17 mouse cellular contexts compared by ENCODE assay signal in the genomic region with DNA sequence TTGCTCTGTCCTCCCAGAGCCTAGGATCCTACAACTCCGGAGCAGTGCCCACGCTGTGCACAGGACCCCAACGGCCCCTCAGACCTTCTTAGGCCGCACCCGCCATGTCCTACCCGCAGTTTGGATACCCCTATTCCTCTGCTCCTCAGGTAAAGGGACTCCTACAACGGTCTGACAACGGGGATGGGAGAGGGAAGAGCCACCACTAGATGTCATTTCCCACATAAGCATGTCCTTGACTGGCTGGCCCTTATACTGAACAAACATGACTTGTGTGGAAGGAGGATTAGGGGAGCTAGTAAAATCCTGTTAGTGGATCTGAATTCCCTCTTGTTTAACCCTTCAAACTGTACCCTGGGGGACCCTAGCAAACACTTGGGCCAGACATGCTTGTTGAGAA. TPM values are rescaled to one million over a fixed set of nuclear protein-coding genes. Genes with fewer than 3 reads are reported as not detected.
A peak's percentile ranks its signal among the peaks of the same experiment; 100 is the strongest.
DNase-seq lines count a peak whose midpoint lies in the region; ATAC-seq lines count a peak whose summit lies in the region.
"Had no signal": no experiment of that assay in that cellular context is flagged by ENCODE, and none has a peak within 500 bp of the region (broad histone marks: within the 10 kb centered on the region; RNA-seq: fewer than 3 reads in every experiment).

No protein-coding gene starts in this region.

- peak overlapping the region; percentile 93 for H3K27ac ChIP-seq in heart, embryonic 13.5 days (replicated peaks)
- no peak overlapping the region for H3K27ac ChIP-seq in midbrain, embryonic 13.5 days
- H3K27ac ChIP-seq in midbrain, embryonic 16.5 days (ENCODE audit: low read length): no peak overlapping the region
- no peak overlapping the region for H3K27ac ChIP-seq in embryonic facial prominence, embryonic 15.5 days (replicated peaks)
- H3K27ac ChIP-seq in midbrain, embryonic 15.5 days: no peak overlapping the region
- H3K27ac ChIP-seq: limb, embryonic 15.5 days had no signal

- H3K27me3 ChIP-seq in heart, embryonic 13.5 days (replicated peaks): peaks cover 99% of the 10 kb centered on the region
- peaks cover 99% of the 10 kb centered on the region for H3K27me3 ChIP-seq in midbrain, embryonic 13.5 days
- H3K27me3 ChIP-seq in midbrain, embryonic 16.5 days (ENCODE audit: control insufficient read depth, insufficient read depth, low read depth, low read length): peaks cover 78% of the 10 kb centered on the region
- peaks cover 97% of the 10 kb centered on the region for H3K27me3 ChIP-seq in embryonic facial prominence, embryonic 15.5 days
- peaks cover 96% of the 10 kb centered on the region for H3K27me3 ChIP-seq in midbrain, embryonic 15.5 days (replicated peaks)

- H3K4me1 ChIP-seq in heart, embryonic 13.5 days: peaks cover 66% of the 10 kb centered on the region
- H3K4me1 ChIP-seq in midbrain, embryonic 13.5 days (replicated peaks): peaks cover 53% of the 10 kb centered on the region
- H3K4me1 ChIP-seq in midbrain, embryonic 16.5 days (ENCODE audit: control insufficient read depth, insufficient read depth, low read length): peaks cover 21% of the 10 kb centered on the region
- peaks cover 46% of the 10 kb centered on the region for H3K4me1 ChIP-seq in embryonic facial prominence, embryonic 15.5 days
- H3K4me1 ChIP-seq in midbrain, embryonic 15.5 days: peaks cover 46% of the 10 kb centered on the region

- H3K4me3 ChIP-seq in heart, embryonic 13.5 days: peak overlapping the region; percentile 66
- H3K4me3 ChIP-seq in midbrain, embryonic 13.5 days (replicated peaks): 0 out of 2 replicates have a peak overlapping the region, but pooled peaks have one; percentile 15
- H3K4me3 ChIP-seq in midbrain, embryonic 16.5 days (ENCODE audit: low read depth, low read length): no peak overlapping the region
- peak overlapping the region; percentile 27; the same call in 1 of the 2 replicates for H3K4me3 ChIP-seq in embryonic facial prominence, embryonic 15.5 days (replicated peaks)
- no peak overlapping the region for H3K4me3 ChIP-seq in midbrain, embryonic 15.5 days
- H3K4me3 ChIP-seq: erythroblast, embryonic 14.5 days had no signal

- no peaks in the 10 kb centered on the region for H3K9me3 ChIP-seq in heart, embryonic 13.5 days
- no peaks in the 10 kb centered on the region for H3K9me3 ChIP-seq in midbrain, embryonic 13.5 days
- H3K9me3 ChIP-seq in midbrain, embryonic 16.5 days (replicated peaks; ENCODE audit: control insufficient read depth, low read length, poor library complexity, severe bottlenecking): no peaks in the 10 kb centered on the region
- H3K9me3 ChIP-seq in embryonic facial prominence, embryonic 15.5 days (replicated peaks): no peaks in the 10 kb centered on the region
- no peaks in the 10 kb centered on the region for H3K9me3 ChIP-seq in midbrain, embryonic 15.5 days
- H3K9me3 ChIP-seq: limb, embryonic 15.5 days had no signal

- peak overlapping the region; percentile 78 for H3K4me2 ChIP-seq in heart, embryonic 13.5 days
- H3K4me2 ChIP-seq in midbrain, embryonic 13.5 days (replicated peaks): no peak overlapping the region
- H3K4me2 ChIP-seq in midbrain, embryonic 16.5 days (ENCODE audit: low read length): no peak overlapping the region
- peak overlapping the region; percentile 37; the same call in 1 of the 2 replicates for H3K4me2 ChIP-seq in embryonic facial prominence, embryonic 15.5 days (replicated peaks)
- 0 out of 2 replicates have a peak overlapping the region, but pooled peaks have one; percentile 26 for H3K4me2 ChIP-seq in midbrain, embryonic 15.5 days

- no peak for ATAC-seq in heart, embryonic 13.5 days (ENCODE audit: extremely low read depth, insufficient number of reproducible peaks, low FRiP score, low TSS enrichment)
- no peak for ATAC-seq in midbrain, embryonic 13.5 days
- ATAC-seq in midbrain, embryonic 16.5 days: no peak
- no peak for ATAC-seq in embryonic facial prominence, embryonic 15.5 days (ENCODE audit: insufficient number of reproducible peaks, low FRiP score, low TSS enrichment, low read depth)
- no peak for ATAC-seq in midbrain, embryonic 15.5 days (replicated peaks)

- H3K36me3 ChIP-seq in heart, embryonic 13.5 days: peaks cover 27% of the 10 kb centered on the region
- no peaks in the 10 kb centered on the region for H3K36me3 ChIP-seq in midbrain, embryonic 13.5 days
- no peaks in the 10 kb centered on the region for H3K36me3 ChIP-seq in midbrain, embryonic 16.5 days (ENCODE audit: control insufficient read depth, insufficient read depth, low read length)
- no peaks in the 10 kb centered on the region for H3K36me3 ChIP-seq in embryonic facial prominence, embryonic 15.5 days
- no peaks in the 10 kb centered on the region for H3K36me3 ChIP-seq in midbrain, embryonic 15.5 days (replicated peaks)
- H3K36me3 ChIP-seq: limb, embryonic 15.5 days had no signal

- 22% methylated on average over 8 of the region's 8 CpGs for WGBS in heart, embryonic 13.5 days
- WGBS in midbrain, embryonic 13.5 days: 14% methylated on average over 8 of the region's 8 CpGs
- WGBS in midbrain, embryonic 16.5 days: 10% methylated on average over 8 of the region's 8 CpGs
- WGBS in embryonic facial prominence, embryonic 15.5 days: 31% methylated on average over 8 of the region's 8 CpGs
- WGBS in midbrain, embryonic 15.5 days: 14% methylated on average over 8 of the region's 8 CpGs

- H3K9ac ChIP-seq in heart, embryonic 13.5 days: peak overlapping the region; percentile 93
- H3K9ac ChIP-seq in midbrain, embryonic 13.5 days (replicated peaks): no peak overlapping the region
- no peak overlapping the region for H3K9ac ChIP-seq in midbrain, embryonic 16.5 days (ENCODE audit: low read depth, low read length)
- no peak overlapping the region for H3K9ac ChIP-seq in embryonic facial prominence, embryonic 15.5 days
- H3K9ac ChIP-seq in midbrain, embryonic 15.5 days: no peak overlapping the region
- H3K9ac ChIP-seq: limb, embryonic 15.5 days had no signal

- no peak for DNase-seq in heart, adult 18-20 months
- DNase-seq in thymus, postnatal 25 days: no peak
- DNase-seq: adrenal gland, postnatal 25 days; gastrocnemius, postnatal 36 days; kidney, adult 11 months; layer of hippocampus, postnatal 36 days; lung, adult 2 months; thymus, adult 2 months had no signal

RNA-seq across cellular contexts. Expression of a gene that starts 4.6 kb away (rescaled TPM):
- 45.9 and 50.1 TPM in 2 replicates for polyA plus RNA-seq in heart, embryonic 13.5 days (2015; fragmentation: Nextera tagmentation; extraction: Ambion mirVana)
- total RNA-seq in heart, adult 18-20 months (2021): 10 to 100 TPM; 19.8 to 28.7 TPM
- 1.2 and 1.5 TPM in 2 replicates for polyA plus RNA-seq in midbrain, embryonic 13.5 days (2015; fragmentation: Nextera tagmentation; extraction: Ambion mirVana)
- polyA plus RNA-seq in midbrain, embryonic 16.5 days (2015; fragmentation: Nextera tagmentation; extraction: Ambion mirVana): 0.87 and 1.4 TPM in 2 replicates
- 17.5 and 19.3 TPM in 2 replicates for polyA plus RNA-seq in embryonic facial prominence, embryonic 15.5 days (2015; fragmentation: Nextera tagmentation; extraction: Ambion mirVana)
- polyA plus RNA-seq in midbrain, embryonic 15.5 days (2015; fragmentation: Nextera tagmentation; extraction: Ambion mirVana): 0.96 and 1.7 TPM in 2 replicates
- total RNA-seq: adrenal gland, postnatal 25 days; gastrocnemius, postnatal 36 days; layer of hippocampus, postnatal 36 days; MEL; neutrophil, adult 5-6 weeks had no signal
- polyA plus RNA-seq: erythroblast, embryonic 14.5 days; lung, adult 2 months had no signal

Comparison
In these comparisons a context has a peak if more than half of its experiments do, and no peak if none do; other contexts are left out.
1. H3K4me2 ChIP-seq: peak in heart, embryonic 13.5 days (single experiment), embryonic facial prominence, embryonic 15.5 days (single experiment) and midbrain, embryonic 15.5 days (single experiment); none in midbrain, embryonic 13.5 days (single experiment) and midbrain, embryonic 16.5 days (single experiment).
2. H3K4me3 ChIP-seq: peak in heart, embryonic 13.5 days (single experiment), midbrain, embryonic 13.5 days (single experiment) and embryonic facial prominence, embryonic 15.5 days (single experiment); none in midbrain, embryonic 16.5 days (single experiment) and midbrain, embryonic 15.5 days (single experiment).